Mouse (Mus musculus) activated CD4-positive, CD25-positive, alpha-beta regulatory T cell, adult 9 weeks (primary cell): ENCODE results near the gene Foxred1. TPM values are rescaled to one million over a fixed set of nuclear protein-coding genes. Genes with fewer than 3 reads are reported as not detected.

Experiments
- polyA plus RNA-seq: library from polyadenylated mRNA; unstranded; fragments of 100-300 nt; shearing (Covaris generic); gene quantifications from one replicate; pipeline ENCODE4 v1.2.1, GENCODE M21; 2017

Foxred1 gene
- 50.8 TPM for polyA plus RNA-seq

DNA sequence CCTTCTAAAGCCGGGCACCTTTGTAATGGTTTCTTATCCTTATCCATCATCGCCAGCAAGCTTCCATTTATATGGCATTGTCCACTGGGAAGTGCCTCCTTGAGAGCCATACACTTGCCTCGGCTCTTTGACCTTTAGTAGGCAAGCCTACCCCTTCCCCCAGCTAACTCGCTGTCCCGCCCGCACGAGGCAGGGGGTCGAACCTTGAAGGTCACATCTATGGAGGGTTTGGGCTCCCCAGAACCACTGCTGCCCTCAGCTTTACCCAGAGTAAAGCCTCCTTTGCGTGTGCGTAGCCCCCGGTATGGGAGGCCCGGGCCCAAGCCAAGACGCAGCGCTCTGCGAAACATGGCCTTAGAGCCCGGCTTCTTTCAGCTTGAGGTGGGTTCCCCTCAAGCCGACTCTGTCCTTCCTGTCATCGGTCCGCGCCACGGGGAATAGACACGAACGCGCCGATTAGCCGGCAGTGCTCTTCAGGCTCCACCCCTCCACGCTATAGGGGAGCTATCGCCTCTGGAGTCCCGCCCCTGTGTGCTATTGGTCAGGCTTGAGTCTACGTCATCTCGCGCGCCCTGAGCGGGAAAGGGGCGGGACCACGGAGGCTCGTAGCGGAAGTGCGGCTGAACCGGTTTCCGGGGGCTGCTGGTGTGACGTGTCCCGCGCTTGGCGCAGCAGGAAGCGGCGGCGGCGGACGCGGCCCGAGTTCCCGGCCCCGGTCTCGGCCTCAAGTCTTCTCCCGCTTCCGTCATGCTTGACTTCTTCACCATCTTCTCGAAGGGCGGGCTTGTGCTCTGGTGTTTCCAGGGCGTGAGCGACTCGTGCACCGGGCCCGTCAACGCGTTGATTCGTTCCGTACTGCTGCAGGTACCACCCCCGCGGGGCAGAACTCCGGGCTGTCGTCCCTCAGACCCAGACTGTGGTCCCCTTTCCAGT lies at the start of gene Foxred1:
Gene Foxred1, minus strand, starts transcription at position 514 of the 933 bp plus-strand sequence.

DNA sequence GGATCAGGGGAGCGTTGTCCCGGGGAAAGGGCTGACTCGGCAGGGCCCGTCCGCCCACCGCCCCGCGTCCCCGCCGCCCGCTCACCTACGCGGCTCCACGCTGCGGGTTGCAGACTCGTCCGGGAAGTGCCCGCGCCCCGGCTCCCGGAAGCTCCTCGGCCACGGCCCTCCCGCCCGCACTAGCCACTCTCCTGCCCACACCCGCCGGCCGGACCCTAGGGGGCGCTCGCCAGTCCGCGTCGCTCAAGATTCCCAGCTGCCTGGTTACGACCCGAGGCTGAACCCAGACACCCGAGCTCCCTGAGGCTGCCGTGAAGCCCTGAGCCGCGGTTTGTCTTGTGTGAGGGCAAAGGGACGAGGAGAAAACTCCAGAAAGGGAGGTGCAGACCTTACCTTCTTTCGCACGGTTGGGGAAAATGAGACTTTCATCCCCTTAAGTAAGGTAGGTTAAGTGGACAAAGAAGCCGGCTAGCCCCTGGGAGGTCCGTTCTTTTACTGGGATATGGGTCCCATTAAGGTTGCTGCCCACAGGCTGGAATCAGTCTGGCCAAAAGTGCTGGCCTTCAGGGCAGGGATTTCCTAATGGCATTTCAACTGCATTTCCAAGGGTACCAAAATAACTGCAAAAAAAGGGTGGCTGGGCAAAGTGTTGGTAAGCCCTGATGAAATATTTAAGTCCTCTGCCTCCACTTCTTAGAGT lies 10.9 kb downstream of the Foxred1 start, which contains the start of the genes Srpr and Tirap:
Gene Srpr, plus strand, starts transcription at position 404 of the 700 bp plus-strand sequence.
Gene Tirap, minus strand, starts transcription at position 520 of the 700 bp plus-strand sequence.

DNA sequence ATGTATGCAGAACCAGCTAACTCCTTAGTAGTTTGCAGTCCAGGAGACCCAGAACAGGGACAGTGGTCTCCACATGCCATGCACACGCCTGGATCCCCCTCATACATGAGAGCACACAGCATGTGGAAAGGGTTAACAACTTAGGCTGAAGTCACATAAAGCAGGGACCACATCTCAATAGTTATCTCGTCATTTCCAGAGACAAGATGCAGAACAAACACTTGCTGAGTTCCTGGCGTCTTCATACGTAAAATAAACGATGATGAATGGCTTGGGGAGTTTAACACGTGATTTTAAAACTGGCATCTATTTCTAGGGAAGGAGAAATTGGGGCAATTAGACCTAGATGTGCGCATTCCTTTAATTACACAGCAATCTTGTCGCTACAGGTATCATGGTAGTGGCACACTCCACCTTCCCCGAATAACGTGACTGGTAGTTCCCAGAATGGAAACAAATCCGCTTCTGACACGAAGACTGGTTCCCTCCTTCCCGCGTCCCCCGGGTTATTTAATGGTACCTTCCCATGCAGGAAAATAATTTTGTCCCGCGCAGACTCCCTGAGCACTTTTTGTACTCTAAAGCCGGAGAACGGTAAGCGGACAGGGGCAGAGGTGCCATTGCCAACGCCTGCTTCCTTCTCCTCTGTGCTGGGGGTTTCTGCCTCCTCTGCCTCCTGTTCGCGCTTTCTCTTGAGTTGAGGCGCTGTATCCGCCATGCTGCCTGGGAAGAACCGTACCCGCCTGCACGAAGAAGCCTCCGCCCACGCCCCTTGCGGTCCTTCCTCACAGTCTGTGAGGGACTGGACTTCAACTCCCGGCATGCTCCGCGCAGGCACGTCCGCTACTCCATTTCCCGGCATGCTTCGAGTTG lies 35.4 kb downstream of the Foxred1 start, which contains the start of gene Dcps:
Gene Dcps, minus strand, starts transcription at position 811 of the 873 bp plus-strand sequence.

Other genes starting within 250 kb of the Foxred1 start
- 26.9 TPM for gene St3gal4, start 91.8 kb downstream of the Foxred1 start, polyA plus RNA-seq
- gene Dcps, start 35.0 kb downstream of the Foxred1 start, polyA plus RNA-seq = 86.2 TPM
- 145 TPM for gene Srpr, start 10.9 kb downstream of the Foxred1 start, polyA plus RNA-seq
- gene Tirap, start 10.8 kb downstream of the Foxred1 start, polyA plus RNA-seq = 5.7 TPM
- gene Fam118b, start 56.8 kb upstream of the Foxred1 start, polyA plus RNA-seq = 65.5 TPM
- gene Rpusd4, start 56.8 kb upstream of the Foxred1 start, polyA plus RNA-seq = 53.2 TPM
- 3.8 TPM for gene Cdon, start 210.1 kb upstream of the Foxred1 start, polyA plus RNA-seq